Mouse (Mus musculus): ENCODE data around the gene Ccdc39.

Gene Ccdc39

DNA sequence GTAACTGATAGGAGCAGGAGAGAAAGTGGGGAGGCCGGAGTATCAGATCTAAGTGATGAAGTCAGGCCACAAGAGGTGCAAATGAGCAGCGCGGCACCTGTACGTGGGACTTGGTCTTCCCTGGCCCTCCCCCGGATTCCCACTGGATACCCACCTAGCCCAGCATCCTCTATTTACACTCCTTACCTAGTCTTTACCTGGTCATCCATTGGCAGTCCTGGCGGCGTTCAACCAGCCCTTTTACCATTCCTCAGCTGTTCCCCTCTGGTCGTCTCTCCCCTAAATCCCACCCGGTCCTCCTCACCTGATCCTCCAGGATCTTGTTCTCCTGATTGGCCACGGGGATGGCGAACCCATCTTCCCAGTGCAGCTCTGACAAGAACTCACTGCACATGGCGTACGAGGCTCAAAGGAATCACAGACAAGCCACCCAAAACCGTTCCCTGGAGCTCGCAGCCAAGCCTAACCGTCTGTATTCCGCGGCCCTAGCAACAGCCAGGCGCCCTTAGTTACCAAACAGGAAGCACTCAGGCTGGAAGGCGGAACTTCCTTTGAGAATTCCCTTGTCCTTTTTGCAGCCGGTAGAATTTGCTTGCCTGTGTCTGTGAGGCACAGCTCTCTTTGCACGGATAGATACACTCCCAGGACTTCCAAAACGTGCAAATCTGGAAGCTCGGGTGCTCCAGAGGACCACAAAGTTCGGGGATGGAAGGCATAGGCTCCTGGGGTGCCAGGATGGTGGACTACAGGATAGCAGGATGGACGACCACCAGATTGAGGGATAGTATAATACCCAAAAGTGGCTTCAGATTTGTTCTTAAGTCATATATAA is at the start of gene Ccdc39:
Gene Ccdc39 (minus strand): TSS at position 510 of the 832 bp plus-strand sequence.
- peak; percentile 71 for DNase-seq (ENCODE audit: low read depth, low spot score)

DNA sequence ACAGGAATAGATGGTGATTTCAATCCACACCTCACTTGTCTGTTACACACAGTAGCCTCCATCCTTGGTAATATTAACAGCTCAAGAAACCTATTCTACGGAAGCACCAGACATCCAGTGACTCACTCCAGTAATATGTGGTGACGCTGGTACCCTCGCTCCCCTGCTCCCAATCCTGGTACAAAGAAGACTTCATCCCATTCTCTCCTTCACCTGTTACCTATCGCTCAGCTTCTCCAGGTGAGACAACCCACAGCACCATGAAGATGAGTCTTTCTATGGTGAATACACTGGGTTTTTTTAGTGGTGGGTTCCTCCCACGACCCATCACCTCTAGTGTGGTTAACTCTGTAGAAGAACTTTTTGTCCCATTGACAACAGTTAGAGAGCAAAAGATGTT is 49.3 kb upstream of the Ccdc39 start:
- no peak for DNase-seq (ENCODE audit: low read depth, low spot score)

DNA sequence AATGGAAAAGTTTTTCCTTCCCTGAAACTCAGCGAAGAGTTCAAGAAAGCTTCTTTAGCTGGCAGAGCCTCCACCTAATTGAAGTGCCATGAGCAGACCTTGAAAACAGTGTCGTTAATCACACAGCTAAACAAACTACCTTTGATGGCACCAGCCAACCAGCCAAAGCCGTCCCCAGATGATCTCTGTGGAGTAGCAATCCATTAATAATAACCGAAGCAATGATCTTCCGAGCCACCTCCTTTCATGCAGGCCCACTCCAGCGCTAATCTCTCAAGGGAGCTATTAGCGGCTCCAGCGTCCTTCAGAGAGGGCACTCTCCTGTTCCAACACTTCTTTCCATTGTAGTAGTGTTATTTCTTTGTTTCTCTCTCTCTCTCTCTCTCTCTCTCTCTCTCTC is 43.3 kb upstream of the Ccdc39 start:
- no peak for DNase-seq (ENCODE audit: low read depth, low spot score)

DNA sequence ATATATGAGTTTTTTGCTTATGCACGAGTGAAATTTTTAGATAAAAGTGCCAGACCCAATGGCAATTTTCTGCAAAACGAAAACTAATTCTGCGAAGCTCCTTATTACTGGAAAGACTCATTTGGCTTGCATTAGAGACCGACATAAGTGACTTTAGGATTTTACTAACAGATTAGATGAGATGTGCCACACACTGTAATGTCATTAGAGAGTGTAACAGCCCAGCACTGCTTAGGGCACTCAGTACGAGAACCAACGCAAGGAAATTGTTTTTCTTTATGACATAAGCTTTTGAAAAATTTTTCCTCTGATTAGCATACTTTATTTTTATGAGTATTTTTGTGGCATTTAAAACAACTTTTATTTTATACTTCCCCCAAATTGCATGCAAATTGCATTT is 39.0 kb upstream of the Ccdc39 start:
- DNase-seq (ENCODE audit: low read depth, low spot score) = no peak

DNA sequence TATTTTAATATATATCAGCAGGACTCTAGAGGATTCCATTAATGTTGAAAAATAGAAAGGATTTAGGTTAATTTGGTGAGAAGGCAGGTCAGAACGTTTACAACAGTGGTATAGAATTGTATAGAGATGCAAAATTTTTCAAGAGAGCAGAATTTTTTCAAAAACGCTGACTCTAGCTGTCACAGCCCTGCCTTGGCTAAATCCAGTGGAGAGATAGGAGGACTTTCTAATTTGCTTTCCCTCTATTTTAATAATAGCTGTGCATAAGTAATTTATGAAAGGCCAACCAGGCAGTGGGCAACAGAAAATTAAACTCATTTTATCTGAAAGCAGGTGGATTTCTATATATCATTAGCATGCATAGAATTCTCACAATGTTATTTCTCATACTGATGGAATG is 38.6 kb upstream of the Ccdc39 start:
- no peak for DNase-seq (ENCODE audit: low read depth, low spot score)

DNA sequence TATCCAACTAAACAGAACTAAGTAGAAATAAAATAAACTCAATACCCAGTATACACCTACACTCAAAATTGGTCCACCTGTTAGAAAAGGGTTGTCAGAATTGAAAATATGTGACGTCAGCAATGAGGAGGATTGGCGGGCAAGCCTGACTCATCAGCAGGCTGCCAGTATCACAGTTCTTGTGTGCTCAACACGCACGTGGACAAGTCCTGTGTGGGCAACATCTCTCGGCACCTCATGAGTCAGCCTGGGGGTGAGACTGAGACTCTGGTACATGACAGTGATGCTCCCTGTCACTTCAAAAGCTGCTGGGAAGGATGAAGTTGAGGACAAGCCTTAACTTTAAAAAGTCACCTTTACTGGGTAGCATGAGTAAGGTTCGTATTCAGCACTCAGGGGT is 34.6 kb upstream of the Ccdc39 start:
- DNase-seq (ENCODE audit: low read depth, low spot score) = no peak

DNA sequence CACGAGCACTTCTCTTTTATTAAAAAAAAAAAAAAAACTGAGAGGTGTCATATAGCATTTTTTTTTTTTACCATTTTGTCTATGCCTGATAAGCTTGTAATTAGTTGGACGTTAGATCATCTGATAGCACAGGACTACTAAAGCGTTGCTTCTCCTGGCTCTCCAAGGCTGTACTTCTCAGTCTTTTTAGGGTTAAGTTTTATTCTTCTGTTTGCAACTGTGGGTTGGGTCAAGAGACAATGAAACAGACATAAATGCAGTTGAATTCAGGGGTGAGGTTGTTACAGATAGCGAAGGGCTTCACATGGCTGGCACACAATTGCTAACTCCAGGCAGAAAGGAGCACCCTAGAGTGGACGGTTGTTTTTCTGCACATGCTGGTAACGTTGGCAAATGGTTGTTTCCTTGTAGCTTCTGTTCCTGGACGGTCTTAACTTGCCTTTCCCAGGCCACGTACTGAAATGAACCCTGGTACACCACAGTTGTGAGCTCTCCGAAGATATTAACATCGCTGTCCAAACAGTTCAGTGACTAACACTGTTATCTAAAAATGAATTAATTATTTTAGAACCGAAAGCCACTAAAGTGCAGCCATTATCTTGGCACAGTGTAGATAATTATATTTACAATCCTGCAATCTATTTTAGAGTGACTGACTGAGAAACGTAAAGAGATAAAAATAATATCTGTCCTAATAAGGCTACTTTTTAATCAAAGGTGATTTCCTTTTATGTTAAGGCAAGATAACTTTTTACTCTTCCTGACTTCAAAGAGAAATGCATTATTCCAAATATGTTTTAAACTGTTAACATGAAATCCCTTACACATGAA is 30.6 kb upstream of the Ccdc39 start:
- DNase-seq (ENCODE audit: low read depth, low spot score) = no peak

DNA sequence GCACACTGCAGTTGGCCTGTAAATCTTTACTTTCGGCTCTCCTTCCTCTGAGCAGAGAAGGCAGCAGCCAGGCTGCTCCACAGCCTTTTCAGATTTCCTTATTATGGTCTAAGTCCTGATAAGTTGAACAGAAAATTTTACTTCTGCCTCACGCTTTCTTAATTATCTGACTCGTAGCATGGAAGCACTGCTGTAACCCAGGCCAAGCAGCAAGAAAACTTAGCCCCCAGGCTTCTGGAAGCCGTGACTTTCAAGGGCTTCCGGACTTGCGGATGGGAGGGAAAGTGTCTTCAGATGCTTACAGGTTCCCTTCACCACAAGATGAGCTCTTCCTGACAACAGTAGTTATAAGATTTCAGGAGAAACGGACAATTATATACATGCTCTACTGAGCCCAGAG is 29.7 kb upstream of the Ccdc39 start:
- no peak for DNase-seq (ENCODE audit: low read depth, low spot score)

DNA sequence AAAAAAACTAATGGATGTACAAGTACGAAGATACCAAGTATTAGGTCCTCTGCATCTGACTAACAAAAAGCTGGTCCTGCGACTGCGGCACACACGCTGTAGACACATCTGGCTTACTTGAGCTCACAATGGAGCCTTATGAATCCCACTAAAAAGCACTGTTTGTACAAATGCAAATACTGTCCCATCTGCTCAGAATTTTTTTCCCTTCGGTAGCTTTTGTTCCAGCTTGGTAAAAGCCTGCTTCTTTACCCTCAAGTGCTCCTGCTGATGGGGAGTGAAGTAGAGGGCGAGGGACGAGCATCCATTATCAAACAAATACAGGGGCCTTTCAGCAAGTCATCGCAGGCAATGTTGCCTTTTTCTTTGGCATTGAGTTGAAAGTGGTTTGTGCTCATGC is 29.3 kb upstream of the Ccdc39 start:
- no peak for DNase-seq (ENCODE audit: low read depth, low spot score)

DNA sequence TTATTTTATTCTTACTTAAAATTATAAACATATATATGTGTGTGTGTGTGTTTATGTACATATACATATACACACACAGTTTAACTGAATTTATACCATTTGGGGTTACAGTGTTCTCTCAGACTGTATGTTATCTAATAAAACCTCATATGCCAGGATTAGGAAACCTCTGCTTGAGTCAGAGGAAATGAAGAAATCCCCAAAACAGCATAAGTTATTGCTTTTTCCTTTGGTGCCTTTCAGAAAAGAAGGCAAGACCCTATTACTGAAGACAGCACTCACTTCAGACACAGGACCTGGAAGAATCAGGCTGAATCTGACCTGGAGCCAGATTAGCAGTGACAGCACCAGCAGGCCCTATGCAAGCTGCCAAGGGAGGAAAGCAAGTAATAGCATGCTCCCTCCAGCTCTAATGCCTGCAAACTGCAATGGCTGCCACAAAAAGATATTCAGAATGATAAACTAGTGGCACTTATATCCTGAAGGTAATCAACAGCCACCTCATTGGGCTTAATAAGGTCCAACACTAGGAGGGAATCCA is 20.0 kb upstream of the Ccdc39 start:
- no peak for DNase-seq (ENCODE audit: low read depth, low spot score)

DNA sequence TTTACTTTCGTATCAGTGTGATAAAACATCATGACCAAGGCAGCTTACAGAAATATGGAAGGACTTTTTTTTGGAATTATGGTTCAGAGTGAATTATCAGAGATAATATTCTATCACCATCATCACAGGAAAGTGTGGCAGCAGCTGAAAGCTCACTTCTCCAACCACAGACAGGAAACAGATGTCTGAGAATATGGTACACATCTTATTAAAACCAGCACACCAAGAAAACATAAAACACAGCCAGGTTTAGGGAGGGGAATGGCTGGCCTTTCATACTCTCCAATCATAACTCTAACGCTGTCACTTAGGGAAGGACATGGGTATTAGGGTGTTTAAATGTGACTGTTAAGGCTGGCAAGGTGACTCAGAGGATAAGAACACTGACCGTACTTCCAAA is 14.8 kb upstream of the Ccdc39 start:
- DNase-seq (ENCODE audit: low read depth, low spot score) = no peak

DNA sequence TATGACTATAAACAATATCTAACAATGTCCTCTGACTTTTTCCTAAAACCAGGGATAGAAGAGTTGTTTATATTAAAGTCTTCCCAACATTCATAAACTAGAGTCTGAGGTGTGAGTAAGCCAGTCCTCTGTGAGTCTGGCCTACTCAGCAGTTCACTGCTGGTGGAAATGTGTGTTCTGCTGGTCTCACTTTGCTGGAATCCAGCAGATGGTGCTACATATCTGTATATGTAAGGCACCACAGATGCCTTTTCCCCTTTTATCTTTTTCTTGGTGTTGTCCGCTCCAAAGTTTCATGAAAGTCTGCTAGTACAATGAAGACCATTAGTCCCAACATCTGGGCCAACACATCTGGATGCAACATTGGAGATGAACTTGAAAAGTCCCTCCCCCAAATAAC is 9.0 kb upstream of the Ccdc39 start:
- DNase-seq (ENCODE audit: low read depth, low spot score) = no peak

DNA sequence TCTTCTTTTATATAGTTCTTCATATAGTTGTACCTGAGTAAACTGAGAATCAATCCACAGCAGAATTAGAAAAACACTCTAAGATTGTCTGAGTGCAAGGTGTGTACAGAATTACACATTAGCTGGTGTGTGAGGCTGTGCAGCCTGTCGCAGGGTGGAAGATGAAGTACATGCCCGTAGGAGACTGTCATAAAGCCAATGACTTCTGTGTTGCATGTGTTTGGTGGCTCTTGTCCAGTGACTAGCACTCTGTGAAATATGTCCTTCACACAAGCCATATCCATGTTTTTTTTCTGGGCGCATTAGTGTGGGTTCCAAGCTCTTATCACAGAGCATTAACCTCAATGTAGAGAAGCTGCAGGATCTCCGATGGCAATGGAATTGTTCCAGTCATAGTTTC is 6.7 kb upstream of the Ccdc39 start:
- DNase-seq (ENCODE audit: low read depth, low spot score) = no peak

DNA sequence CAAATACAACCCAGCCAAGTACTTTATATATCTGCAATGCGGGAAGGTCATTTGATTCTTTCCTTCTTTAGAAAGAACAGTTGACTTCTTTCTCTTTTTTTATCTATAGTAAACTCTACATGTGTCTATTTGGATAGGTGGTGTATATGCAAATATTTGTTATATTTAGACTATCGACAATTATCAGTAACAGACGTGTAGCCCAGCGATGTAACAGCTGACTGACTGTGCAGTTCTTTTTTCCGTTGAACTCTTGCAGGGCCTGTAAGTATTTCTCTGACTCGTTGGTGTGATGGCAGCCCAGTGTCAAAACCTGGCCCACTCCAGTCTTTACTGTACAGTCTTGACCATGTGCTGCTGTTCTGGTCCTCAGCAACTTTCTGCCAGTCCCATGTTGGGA is 2.5 kb upstream of the Ccdc39 start:
- no peak for DNase-seq (ENCODE audit: low read depth, low spot score)

DNA sequence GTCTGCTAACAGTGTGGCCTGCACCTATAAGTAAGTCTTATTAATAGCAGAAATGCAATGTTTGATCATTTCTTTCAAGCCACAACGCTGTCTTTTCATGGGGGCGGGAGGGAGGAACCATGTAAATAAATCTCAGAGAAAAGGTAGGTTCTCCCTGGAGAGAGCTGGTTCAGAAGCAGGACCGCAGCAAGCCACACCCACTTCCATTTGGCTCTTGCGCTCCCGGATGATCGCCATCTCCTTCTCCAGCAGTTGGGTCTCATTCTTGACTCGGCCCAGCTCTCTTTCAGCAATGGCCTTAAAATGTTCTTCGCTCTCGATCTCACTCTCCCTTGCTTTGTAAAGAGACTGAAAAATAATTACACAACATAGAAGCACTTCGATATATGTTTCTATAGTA is 5.2 kb downstream of the Ccdc39 start:
- no peak for DNase-seq (ENCODE audit: low read depth, low spot score)

DNA sequence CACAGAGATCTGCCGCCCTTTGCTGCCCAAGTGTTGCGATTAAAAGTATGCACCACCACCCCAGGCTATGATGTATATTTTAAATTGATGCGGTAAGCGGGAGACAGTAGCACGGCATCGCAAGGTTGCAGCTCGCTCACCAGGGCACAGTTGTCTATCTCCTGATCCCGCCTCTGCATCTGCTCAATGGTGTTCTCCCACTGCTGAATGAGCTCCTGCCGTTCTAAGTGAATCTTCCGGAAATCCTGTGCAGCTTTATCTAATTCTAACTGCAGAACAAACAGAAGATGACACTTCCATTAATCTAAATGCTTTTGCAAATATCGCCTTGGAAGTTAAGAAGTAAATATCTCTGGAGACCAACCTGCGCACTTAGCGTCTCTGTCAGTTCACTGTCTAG is 7.5 kb downstream of the Ccdc39 start:
- DNase-seq (ENCODE audit: low read depth, low spot score) = no peak

DNA sequence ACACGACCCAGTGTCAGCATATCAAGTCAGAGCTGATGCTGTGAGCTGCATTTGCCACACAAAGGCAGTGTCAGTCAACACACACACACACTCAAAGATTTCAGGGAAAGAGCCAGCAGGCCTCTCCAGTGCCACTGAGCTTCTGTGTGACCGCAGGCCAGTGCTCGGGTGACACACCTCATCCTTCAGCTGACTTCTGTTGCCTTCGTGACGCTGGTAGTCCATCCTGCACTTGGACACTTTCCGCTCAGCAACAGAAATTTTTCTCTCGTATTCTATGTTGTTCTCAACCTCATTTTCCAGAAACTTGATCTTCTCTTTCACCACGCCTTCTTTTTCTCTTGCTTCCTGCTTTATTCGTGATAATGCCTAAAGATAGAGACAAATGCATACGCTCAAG is 11.8 kb downstream of the Ccdc39 start:
- DNase-seq (ENCODE audit: low read depth, low spot score) = no peak

DNA sequence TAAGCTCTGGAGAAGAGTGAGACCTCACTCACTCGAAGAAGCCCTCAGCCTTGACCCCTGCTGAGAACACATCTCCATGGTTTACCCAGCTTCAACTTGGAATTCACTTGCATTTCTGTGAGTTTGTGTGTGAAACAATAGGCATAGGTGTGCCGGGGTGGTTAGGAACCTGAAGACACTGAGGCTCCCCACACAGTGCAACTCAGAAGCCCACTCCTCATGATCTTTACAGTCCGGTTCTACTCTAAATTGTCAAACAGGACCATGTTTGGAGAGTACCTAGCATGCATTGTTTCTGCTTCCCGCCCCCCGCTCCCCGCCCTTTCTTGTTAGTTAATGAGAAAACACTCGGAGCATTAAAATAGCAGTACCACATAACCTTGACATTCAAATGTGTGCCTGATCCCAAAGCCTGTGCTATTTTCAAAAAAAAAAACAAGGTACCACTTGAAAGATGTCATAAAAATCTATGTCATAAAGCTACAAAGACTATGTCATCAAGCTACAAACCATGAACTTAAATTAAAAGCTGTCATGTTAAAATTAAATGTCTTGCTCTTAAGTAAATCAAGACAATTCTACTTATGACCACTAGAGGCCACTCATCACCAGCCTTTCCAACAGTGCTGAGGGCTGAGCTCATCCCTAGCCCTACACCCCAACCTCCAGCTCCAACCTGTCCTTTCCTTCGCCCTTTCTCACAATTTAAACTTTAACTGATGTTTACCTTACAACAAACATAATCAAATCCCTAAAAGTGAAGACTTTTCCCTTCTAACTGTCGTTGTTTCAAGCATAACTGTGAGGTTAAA is 19.8 kb downstream of the Ccdc39 start:
- no peak for DNase-seq (ENCODE audit: low read depth, low spot score)

DNA sequence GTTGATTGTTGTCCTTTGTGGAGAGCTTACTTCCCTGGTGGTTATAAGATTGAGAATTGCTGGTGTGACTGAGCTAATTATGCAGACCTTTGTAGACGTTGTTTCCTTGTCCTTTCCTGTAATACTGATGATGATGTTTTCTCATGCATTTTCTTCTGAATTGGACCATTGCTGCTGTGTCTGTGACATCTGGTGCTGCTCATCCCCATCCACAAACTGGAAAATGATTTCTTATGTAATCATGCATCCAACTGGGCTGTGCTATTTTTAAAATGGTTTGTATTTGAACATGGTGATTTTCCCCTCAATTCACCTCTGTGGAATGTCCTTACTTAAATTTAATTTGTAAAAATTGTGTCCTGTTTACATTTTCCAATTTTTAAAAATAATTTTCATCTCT is 37.0 kb downstream of the Ccdc39 start:
- DNase-seq (ENCODE audit: low read depth, low spot score) = no peak

DNA sequence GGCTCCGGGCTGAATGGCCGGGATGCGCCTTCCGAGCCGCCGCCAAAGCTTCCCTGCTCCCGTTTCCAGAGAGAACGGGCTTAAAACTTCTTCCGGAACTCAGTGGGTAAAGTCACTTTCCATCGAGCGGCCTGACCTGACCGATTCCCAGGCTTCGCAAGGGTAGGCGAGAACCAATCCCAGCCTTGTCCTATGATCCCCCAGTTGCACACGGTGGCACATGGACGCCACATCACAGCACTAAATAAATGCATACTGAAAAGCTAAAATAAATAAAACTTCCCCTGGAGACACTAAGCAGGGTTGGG is 43.6 kb downstream of the Ccdc39 start:
- no peak for DNase-seq (ENCODE audit: low read depth, low spot score)

DNA sequence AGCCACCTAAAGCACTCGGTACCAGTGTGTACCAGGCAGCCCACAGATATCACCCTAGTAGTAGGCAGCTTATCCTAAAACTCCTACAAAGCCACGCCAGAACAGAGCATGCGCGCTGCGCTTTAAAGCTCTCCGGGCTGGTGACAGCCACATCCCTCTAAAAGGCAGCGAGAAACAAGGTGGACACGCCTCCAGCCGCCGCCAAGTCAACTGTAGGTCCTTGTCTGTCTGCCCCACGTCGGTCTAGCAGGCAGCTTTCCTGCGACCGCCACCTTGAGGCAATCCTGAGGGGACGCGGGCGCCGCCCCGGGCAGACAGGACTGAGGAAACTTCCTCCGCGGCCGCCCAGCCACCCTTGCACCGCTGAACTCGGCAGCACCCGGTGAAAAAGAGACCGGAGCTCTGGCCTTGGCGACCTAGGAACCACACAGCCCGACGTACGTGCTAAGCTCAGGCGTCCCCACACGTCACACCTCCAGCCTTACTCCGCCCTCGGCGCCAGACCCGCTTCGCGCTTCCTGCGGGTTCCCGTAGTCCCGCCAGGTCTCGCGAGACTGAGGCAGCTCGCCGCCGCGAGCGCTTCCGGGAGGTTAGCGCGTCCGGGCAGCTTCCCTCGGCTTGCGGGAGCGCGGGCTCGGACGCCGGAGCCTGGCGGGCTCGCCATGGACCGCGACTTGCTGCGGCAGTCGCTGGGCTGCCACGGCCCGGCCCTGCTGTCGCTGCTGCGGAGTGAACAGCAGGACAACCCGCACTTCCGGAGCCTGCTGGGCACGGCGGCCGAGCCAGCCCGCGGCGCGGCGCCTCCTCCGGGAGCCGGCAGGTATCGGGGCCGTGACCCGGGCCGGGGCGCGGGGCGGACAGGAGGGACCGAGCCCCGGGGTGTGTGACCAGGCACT is 44.2 kb downstream of the Ccdc39 start, which contains the start of gene Ttc14:
Gene Ttc14 (plus strand): TSS at position 216 of the 896 bp plus-strand sequence.
- DNase-seq (ENCODE audit: low read depth, low spot score) = peak; percentile 91
